Mouse (Mus musculus): ENCODE measurements around the gene Gm3002.
"Not testable (repeated sequence)": the region's sequence is repeated elsewhere in the genome, so short reads cannot be mapped to it uniquely, and the experiment has no call there.

Gene Gm3002

DNA sequence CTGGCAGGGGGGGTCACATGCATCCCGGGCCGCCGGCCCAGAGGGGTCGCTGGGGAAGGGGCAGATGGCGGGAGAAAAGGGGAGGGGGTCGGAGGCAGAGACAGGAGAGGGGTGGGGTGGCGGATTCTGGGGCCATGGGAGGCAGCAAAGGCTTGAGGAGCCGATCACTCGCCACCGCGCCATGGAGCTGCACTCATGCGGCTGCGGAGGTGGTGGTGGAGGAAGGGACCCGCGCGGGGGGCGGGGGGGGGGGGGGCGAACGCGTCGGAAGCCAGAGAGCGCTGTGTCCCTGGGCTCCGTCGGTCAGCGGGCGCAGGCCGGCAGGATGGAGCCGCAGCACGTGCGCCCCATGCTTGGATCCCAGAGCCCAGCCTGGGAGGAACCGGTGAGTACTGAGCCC lies at the start of gene Gm3002:
Gm3002 (plus strand) TSS at position 301 of the 400 bp plus-strand sequence.
- DNase-seq = not testable (repeated sequence)

- not testable (repeated sequence) for DNase-seq
Measured at GRCm38 (mm10) chr14:3845945-3846344, 36.1 kb downstream of the Gm3002 start, which contains the start of gene Gm3033. Gene Gm3033 (plus strand): TSS chr14:3846245.

DNA sequence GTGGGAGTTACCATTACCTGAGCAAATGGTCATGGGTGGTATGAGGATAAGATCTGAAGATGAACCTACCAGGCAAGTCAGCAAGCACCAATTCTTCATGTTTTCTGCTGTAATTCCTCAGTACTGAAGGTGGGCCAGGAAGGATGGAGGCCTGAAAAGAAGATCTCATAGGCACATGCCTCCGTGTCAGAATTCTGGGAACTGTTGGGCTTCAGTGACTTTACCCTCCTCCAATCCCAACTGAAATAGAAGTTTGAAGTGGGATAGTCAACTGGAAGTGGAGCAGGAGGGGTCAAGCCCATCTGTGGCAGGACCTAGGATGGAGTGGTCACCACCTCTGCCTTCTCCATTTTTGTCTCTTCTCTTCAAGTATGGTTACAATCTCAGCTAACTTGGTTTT lies 74.0 kb downstream of the Gm3002 start, which contains the start of gene Gm2916:
Gm2916 (plus strand) TSS at position 301 of the 400 bp plus-strand sequence.
- DNase-seq = not testable (repeated sequence)

GRCm38 (mm10) chr14:3931456-3931855 lies 121.6 kb downstream of the Gm3002 start, which contains the start of gene Gm3029:
Gene Gm3029 (plus strand): TSS chr14:3931756.
- DNase-seq = not testable (repeated sequence)

GRCm38 (mm10) chr14:3963247-3963646 lies 153.4 kb downstream of the Gm3002 start, which contains the start of gene Gm3095:
Gene Gm3095 (plus strand): TSS chr14:3963547.
- DNase-seq = not testable (repeated sequence)

DNA sequence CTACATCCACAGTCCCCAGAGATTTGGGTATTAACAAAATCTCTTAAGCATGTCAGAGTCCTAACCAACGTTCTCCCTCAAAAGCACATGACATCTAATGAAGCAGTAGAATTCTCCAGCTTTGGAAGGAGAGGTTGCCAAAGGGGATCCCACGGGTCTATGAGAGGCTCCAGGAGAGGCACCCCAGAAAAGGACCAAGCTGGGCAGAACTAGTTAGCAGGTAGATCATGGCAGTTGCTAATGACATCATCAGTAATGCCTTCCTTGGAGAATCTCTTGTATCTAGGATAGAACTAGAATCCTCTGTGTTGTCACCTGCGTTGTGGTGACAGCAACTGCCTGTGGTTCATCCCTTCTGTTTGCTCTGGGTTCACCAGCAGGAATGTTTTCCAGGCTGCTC lies 188.2 kb downstream of the Gm3002 start, which contains the start of gene Gm3099:
Gm3099 (plus strand) TSS at position 301 of the 400 bp plus-strand sequence.
- DNase-seq = not testable (repeated sequence)

All from lung, postnatal 14 days (tissue).